Mouse (Mus musculus) spleen, postnatal 36 days (tissue): ENCODE measurements around the gene Klb.

Experiments used
- DNase-seq, 2 experiments: peaks; one replicate each; pipeline ENCODE4 v3.0.0; 2022; ENCODE audit warnings: low spot score in 2 of 2, mixed read lengths in 1 of 2

Gene Klb

DNA sequence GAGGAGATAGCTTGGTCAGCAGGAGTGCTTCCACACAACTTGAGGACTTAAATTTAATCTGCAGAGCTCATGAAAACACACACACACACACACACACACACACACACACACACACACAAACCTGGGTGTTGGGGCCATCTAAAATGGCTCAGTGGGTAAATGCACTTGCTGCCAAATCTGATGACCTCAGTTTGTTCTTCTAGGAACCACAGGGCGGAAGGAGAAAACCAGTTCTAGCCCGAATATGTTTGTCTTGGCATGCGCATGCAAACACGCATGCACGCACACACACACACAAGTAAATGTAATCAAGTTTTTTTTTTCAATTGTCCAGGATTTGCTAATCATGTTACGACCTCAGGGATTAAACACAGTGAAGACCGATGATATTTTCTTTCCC is 23.4 kb downstream of the Klb start:
- DNase-seq: no peak

DNA sequence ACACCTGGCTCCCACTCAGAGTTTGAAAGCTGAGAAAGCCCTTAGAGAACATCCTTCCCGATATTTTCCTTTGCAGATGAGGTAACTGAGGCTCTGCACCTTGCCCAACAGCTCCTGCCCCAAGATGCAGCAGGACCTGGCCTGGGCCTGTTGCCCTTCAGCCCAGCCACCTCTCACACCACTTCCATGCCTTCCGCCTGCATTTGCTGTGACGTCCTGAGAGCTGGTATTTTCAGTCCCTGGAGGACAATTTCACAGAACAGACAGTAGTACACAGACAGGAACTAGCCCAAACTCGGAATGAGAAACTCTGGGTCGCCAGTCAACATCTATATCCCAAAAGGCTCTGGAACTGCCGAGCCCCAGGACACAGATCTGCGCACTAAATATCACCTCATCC is 26.6 kb downstream of the Klb start:
- DNase-seq: no peak

- no peak for DNase-seq
Observed at GRCm38 (mm10) chr5:65385704-65386103, 37.6 kb downstream of the Klb start.

GRCm38 (mm10) chr5:65387008-65387867 is 39.1 kb downstream of the Klb start:
- no peak for DNase-seq

DNA sequence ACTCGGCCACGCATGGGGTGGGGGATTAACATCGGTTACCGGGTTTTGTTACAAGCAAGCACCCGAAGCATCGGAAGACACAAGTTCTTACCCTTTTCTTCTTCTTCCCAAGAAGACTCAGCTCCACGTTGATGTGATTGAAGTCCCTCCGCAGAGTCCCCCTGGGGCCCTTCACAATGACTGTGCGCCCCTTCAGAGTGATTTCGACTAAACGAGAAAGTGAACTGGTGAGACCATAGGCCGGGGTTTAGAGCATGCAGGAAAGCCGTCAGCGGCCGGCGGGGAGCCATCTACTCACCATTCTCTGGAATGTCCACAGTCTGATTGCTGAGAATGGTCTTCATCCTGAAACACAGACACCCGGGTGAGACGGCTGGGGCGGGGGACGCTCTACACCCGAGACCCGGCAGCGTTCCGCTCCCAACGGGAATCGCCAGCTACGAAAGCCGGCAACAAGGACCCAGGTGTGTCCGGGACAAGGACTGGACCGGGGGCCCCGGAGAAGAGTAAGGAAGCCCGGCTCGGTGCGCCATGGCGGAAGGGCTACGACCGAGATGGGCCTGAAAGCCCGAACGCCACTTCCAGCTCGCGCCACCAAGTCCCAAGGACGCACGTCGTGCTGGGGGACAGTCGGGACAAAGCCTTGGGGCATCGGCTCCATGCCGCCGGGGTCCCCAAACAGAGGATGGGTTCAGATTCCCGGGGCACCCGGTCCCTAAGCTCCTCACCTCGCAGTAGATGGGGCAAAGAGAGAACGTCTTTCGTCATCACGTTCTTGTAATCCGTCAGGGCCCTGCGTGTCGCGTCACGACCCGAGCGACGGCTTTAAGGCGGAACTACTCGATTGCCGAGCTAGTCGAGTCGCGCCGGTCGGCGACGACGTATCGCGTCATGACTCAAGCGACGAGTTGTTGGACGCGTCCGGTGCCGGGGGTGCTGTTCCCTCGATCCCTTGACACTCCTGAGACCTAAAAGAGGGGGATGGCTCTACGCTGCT is 42.8 kb downstream of the Klb start, which contains the start of the genes Rpl9 and Lias:
Gene Rpl9, minus strand, starts transcription at position 797 of the 997 bp plus-strand sequence.
Gene Lias, plus strand, starts transcription at position 850 of the 997 bp plus-strand sequence.
- peak; percentile 95 to 97 for DNase-seq

DNA sequence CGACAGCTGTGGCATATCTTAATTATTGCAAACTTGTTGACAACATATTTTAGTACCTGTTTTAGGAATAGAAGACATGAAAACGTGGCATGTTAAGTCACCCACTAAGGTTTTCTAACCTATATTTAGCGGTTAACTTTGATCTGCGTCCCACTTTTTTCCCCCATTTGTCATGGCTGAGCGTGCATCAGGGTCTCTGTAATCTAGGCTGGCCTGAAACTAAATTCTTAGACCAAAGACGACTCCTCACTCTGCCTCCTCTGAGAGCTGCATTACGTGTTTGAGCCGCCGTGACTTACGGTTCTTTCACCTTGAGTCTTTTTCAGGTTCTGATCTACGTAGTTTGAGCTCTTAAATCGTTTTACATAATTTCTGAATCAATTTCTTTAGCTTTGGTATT is 43.6 kb downstream of the Klb start:
- DNase-seq: no peak

DNA sequence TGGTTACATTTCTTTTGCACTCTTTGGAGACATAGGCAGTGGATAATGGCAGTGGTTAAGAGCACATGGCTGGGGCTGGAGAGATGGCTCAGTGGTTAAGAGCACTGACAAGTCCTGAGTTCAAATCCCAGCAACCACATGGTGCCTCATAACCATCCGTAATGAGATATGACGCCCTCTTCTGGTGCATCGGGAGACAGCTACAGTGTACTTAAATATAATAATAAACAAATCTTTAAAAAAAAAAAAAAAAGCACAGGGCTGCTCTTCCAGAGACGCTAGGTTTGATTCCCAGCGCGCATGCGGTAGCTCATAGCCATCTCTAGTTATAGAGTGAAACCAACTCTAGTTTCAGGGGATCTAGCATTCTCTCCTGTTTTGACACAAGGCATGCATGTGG is 46.3 kb downstream of the Klb start:
- no peak for DNase-seq

DNA sequence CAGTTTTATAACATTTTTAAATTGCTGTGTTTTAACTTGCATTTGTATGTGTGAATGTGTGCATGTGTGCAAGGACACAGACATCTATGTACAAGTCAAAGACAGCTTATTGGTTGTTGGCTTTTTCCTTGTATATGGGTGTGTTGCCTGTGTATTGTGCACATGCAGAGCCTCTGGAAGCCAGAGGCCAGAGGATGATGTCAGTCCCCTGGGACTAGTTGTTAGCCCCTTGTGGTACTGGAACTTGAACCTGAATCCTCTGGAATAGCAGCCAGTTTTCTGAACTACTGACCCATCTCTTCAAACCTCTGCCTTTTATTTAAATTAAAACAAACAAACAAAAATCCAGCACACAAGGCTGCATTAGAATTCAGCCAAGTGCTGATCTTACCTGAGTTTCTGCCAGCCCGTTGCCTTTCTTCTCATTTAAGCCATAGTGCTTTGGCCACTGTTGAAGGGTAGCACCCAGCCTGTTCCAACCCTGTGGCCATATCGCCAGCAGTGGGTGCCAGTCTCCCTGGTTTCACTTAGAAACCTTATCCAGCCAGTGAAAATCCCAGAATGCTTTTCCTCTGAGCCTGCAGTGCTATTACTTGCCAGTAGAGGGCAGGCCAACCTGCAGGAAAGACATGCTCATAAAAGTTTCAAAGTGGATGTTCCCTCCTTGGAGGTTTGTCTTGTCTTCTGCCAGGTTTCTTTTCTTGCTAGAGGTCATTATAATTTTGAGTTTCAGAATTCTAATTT is 53.3 kb downstream of the Klb start:
- DNase-seq: peak; percentile 59 to 64

DNA sequence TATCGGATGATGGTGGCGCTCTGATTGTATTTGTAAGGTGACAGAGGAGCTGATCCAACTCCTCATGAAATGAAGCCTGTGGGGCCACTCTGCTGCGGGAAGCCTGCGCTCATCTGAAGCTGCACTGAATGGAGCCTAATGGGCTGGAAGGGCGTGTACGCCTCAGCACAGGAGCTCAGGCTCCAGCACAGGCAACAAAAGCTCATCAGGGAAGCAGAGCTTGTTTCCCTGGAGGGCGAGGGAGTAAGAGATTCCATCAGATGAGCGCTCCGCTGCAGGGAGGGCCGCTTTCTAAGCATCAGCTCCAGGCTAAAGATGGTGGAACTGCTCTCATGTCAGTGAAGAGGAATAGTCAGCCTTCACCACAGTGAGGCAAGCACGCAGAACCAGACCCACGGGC is 59.9 kb downstream of the Klb start:
- no peak for DNase-seq

DNA sequence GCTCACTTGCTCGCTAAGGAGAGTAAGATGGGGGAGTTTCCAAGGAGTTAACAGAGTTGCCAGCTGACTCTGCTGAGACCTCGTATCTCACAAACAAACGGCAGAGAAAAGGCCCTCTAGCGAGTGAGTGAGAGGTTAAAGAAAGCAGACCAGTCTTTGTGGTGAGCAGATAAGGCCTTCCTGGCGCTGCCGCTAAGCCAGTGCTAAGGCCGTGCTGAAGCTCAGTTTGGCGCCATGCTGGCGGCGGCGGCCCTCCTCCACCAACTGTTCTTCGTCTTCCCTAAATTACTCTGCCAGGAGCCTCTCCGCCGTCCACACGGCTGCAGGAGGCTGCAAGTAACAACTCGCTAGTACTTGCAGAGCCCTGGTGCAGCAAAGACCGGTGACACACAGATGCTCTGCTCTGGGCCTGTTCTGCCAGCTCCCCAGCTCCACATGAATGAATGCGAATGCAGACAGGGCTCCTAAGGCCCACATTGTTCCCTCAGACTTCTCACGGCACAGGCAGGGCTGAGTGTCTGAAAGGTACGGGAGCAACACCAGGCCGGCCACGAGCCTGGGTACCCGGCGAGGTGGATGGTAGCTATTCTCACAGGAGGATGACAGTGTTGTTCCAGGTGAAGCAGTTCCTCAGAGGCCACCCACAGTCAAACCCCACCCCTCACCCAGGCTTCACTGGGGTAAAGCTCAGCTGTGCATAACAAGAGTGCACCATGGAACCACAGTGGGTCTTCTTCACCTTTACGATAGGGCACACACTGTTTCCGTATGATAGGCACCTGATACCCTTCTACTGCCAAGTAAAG is 67.7 kb downstream of the Klb start:
- peak in 1 of 2 experiments; percentile 11 for DNase-seq

DNA sequence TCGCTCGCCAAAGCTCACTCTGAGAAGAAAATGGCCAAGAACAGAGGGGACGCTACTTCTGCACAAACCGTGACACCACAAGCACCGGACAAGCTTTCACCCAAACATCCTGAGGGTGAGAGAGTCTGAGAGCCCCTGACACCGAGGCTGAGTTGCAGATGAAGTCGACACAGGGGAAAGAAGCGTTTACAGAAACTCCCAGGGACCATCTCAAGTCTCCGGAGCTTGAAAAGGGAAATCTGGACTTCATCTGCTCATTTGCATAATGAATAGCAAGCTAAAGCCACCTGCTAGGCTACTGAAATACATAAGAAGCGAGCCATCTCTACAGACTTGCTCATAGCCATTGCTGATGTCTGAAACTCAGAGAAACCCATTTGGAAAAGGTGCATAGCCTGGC is 71.0 kb downstream of the Klb start:
- no peak for DNase-seq

DNA sequence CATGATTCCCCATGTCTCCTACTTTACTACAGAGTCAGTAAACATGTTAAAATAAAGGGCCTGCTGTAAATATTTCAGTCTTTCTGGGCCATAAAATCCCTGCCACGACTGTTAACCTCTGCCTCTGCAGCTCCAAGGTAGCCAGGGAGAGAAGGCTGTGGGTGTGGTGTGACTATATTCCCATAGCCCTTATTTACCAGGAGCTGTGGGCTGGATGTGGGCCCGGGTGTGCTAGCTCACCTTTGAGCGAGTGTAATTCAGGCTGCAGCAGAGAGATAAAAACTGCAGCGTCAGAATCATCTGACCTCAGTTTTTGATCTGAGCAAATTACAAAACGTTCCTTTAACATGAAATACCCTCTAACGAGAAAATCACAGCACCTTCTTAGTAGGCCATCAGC is 72.7 kb downstream of the Klb start:
- DNase-seq: no peak

GRCm38 (mm10) chr5:65422803-65423202 is 74.7 kb downstream of the Klb start:
- DNase-seq: no peak

DNA sequence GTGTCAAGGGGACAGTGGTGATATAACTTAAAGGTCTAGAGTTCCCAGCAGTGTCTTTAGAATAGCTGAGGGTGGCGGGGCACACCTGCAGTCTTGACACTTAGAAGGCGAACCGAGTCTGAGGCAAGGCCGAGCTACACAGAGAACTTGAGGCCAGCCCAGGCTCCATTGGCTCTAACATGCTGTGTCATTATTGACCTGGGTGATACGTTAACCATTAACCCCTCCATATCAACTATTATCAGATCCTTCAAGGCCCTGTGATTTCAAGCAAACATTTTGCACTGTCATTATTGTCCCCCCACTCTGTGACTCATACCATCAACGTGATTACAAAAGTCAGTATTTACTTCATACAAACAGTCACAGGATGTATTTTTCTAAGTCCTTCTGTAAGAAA is 76.1 kb downstream of the Klb start:
- no peak for DNase-seq

- DNase-seq: no peak
Observed at GRCm38 (mm10) chr5:65425251-65425650, 77.1 kb downstream of the Klb start.

DNA sequence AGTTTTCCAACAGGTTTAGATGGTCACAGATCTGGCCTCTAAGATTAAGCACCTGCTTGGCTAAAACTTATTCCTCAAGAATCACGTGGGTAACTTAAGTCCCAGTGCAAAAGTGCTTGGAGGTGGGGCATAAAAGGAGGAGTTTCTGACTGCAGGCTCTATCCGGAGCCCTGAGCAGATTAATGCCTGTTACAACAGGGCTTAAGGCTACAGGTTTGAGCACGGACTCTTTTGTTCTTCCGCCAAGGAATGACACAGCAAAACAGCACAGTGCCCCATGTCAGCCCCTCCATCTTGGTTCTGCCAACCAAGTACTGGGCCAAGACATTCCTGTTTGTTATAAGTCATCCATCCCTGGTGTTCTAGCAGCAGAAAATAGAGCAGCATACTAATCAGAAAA is 80.2 kb downstream of the Klb start:
- DNase-seq: no peak

DNA sequence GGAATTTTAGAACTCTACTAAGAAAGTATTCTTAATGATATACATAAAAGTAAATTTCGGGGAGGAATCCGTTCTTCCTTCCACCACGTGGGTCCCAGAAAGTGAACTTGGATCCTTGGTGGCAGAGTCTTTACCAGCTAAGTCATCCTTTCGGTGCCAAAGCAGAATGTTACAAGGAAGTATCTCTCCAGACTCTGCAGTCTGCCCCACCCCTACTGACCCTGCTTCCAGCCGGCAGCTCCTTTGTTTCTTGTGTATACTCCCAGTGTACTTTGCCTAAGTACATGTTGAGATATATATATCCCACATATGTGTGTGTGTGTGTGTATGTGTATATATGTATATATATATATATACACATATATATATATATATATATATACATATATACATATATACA is 81.3 kb downstream of the Klb start:
- DNase-seq: no peak
